ENCODE assay signal across 8 mouse cellular contexts in genomic region chr12:24832438-24832837, GRCm38 (mm10). TPM values are rescaled to one million over a fixed set of nuclear protein-coding genes. Genes with fewer than 3 reads are reported as not detected.
DNase-seq lines count a peak whose midpoint lies in the region; ATAC-seq lines count a peak whose summit lies in the region.

No protein-coding gene starts in this region.

- no peak overlapping the region for H3K27ac ChIP-seq in neural tube, embryonic 11.5 days (ENCODE audit: low read depth, low read length)
- H3K27ac ChIP-seq in limb, embryonic 13.5 days, result no peak overlapping the region
- H3K27ac ChIP-seq in stomach, embryonic 16.5 days (ENCODE audit: low read length), result no peak overlapping the region

- no peak for ATAC-seq in CD4-positive, CD25-positive, alpha-beta regulatory T cell, adult 4 months
- ATAC-seq in neural tube, embryonic 11.5 days (ENCODE audit: insufficient read depth, low FRiP score, low TSS enrichment), result no peak
- no peak for ATAC-seq in limb, embryonic 13.5 days (ENCODE audit: low FRiP score, low read depth)
- ATAC-seq in stomach, embryonic 16.5 days (ENCODE audit: insufficient read depth, low FRiP score), result no peak

- peak overlapping the region; percentile 91 for H3K9ac ChIP-seq in neural tube, embryonic 11.5 days (ENCODE audit: low read length)
- H3K9ac ChIP-seq in limb, embryonic 13.5 days, result peak overlapping the region; percentile 89
- peak overlapping the region; percentile 92 for H3K9ac ChIP-seq in stomach, embryonic 16.5 days (ENCODE audit: low read length)

- no peaks in the 10 kb centered on the region for H3K27me3 ChIP-seq in neural tube, embryonic 11.5 days (ENCODE audit: control insufficient read depth, insufficient read depth, low read length)
- no peaks in the 10 kb centered on the region for H3K27me3 ChIP-seq in limb, embryonic 13.5 days
- H3K27me3 ChIP-seq in stomach, embryonic 16.5 days (ENCODE audit: control insufficient read depth, insufficient read depth, low read length), result no peaks in the 10 kb centered on the region

- H3K4me3 ChIP-seq in neural tube, embryonic 11.5 days (ENCODE audit: low read depth, low read length), result peak overlapping the region; percentile 91
- H3K4me3 ChIP-seq in limb, embryonic 13.5 days, result peak overlapping the region; percentile 70
- peak overlapping the region; percentile 91 for H3K4me3 ChIP-seq in stomach, embryonic 16.5 days (replicated peaks; ENCODE audit: low read length)

- no peaks in the 10 kb centered on the region for H3K9me3 ChIP-seq in neural tube, embryonic 11.5 days (ENCODE audit: control insufficient read depth, low read length)
- no peaks in the 10 kb centered on the region for H3K9me3 ChIP-seq in limb, embryonic 13.5 days
- no peaks in the 10 kb centered on the region for H3K9me3 ChIP-seq in stomach, embryonic 16.5 days (replicated peaks; ENCODE audit: control insufficient read depth, low read length)

- peaks cover 10% of the 10 kb centered on the region; the same call in 1 of the 2 replicates for H3K4me1 ChIP-seq in neural tube, embryonic 11.5 days (ENCODE audit: control insufficient read depth, insufficient read depth, low read length)
- H3K4me1 ChIP-seq in limb, embryonic 13.5 days, result peaks cover 41% of the 10 kb centered on the region
- H3K4me1 ChIP-seq in stomach, embryonic 16.5 days (ENCODE audit: control insufficient read depth, insufficient read depth, low read length), result 0 out of 2 replicates have a peak, but pooled peaks cover 12% of the 10 kb centered on the region

- H3K4me2 ChIP-seq in neural tube, embryonic 11.5 days (ENCODE audit: low read depth), result peak overlapping the region; percentile 48
- peak overlapping the region; percentile 81 for H3K4me2 ChIP-seq in limb, embryonic 13.5 days (replicated peaks)
- peak overlapping the region; percentile 79 for H3K4me2 ChIP-seq in stomach, embryonic 16.5 days (ENCODE audit: low read depth, low read length)

- WGBS in neural tube, embryonic 11.5 days, result 36% methylated on average over 2 of the region's 2 CpGs
- WGBS in limb, embryonic 13.5 days, result 15% methylated on average over 2 of the region's 2 CpGs
- 22% methylated on average over 2 of the region's 2 CpGs for WGBS in stomach, embryonic 16.5 days

- no peaks in the 10 kb centered on the region for H3K36me3 ChIP-seq in neural tube, embryonic 11.5 days (ENCODE audit: control insufficient read depth, insufficient read depth, low read length)
- no peaks in the 10 kb centered on the region for H3K36me3 ChIP-seq in limb, embryonic 13.5 days
- H3K36me3 ChIP-seq in stomach, embryonic 16.5 days (ENCODE audit: control insufficient read depth, insufficient read depth, low read length), result no peaks in the 10 kb centered on the region

- DNase-seq in CD4-positive, CD25-positive, alpha-beta regulatory T cell, adult 2 months (ENCODE audit: low read depth, low spot score), result peak; percentile 3
- DNase-seq in neural tube, embryonic 11.5 days (ENCODE audit: low spot score), result no peak
- DNase-seq in neural tube, embryonic 10.5 days (ENCODE audit: extremely low spot score, low spot score), result no peak
- DNase-seq in right cerebral cortex, adult 2 months (ENCODE audit: low spot score in 2 of 2), result no peak
- no peak for DNase-seq in adrenal gland, adult 8-10 months

RNA-seq across cellular contexts. Expression of gene Mboat2, which starts 1.8 kb away (rescaled TPM):
- under 1 TPM; 0.15 to 0.34 TPM for polyA plus RNA-seq in CD4-positive, CD25-positive, alpha-beta regulatory T cell, adult 4 months (2017; shearing (Covaris generic))
- 51.0 and 60.9 TPM in 2 replicates for polyA plus RNA-seq in neural tube, embryonic 11.5 days (2014; fragmentation: Nextera tagmentation; extraction: Ambion mirVana)
- polyA plus RNA-seq in limb, embryonic 13.5 days (2015; fragmentation: Nextera tagmentation; extraction: Ambion mirVana), result 55.1 and 56.0 TPM in 2 replicates
- 47.3 and 51.8 TPM in 2 replicates for polyA plus RNA-seq in stomach, embryonic 16.5 days (2015; fragmentation: Nextera tagmentation; extraction: Ambion mirVana)
- total RNA-seq in adrenal gland, adult 8-10 months (2022), result 10 to 100 TPM; 16.1 to 38.7 (median 28.7) TPM

Comparison
In these comparisons a context has a peak if more than half of its experiments do, and no peak if none do; other contexts are left out.
1. RNA of gene Mboat2, which starts 1.8 kb away (polyA plus RNA-seq): 51.0 to 60.9 TPM in neural tube, embryonic 11.5 days, 55.1 to 56.0 TPM in limb, embryonic 13.5 days and 47.3 to 51.8 TPM in stomach, embryonic 16.5 days; 0.15 to 0.34 TPM in CD4-positive, CD25-positive, alpha-beta regulatory T cell, adult 4 months; every median in the first group is over 10 times any median in the second.
2. Peak in every context shown above with its lines, with median percentiles within 50 percentile points of each other: H3K4me2 ChIP-seq, H3K4me3 ChIP-seq and H3K9ac ChIP-seq.